Mouse (Mus musculus) brain, embryonic 14.5 days (tissue): ENCODE measurements at regions not wholly inside any gene's neighbourhood (a gene's known extent, or its start where the extent isn't known, plus 50 kb on each side); places are given as distances from the start of the nearest gene placed in this dataset.

Experiments
- CTCF ChIP-seq: fragments of 200-500 bp; IDR thresholded peaks from 2 replicates; pipeline ENCODE4 v1.5.1; 2012; ENCODE audit warnings: inconsistent platforms, mild to moderate bottlenecking, moderate library complexity, borderline replicate concordance; ENCODE audit not compliant: insufficient read depth, insufficient read length; ENCODE audit errors: extremely low read depth
- POLR2A ChIP-seq: fragments of 200-500 bp; IDR thresholded peaks from 2 replicates; pipeline ENCODE4 v1.6.1; 2012; ENCODE audit warnings: mild to moderate bottlenecking, inconsistent platforms, borderline replicate concordance; ENCODE audit not compliant: poor library complexity, insufficient read depth, insufficient read length, severe bottlenecking; ENCODE audit errors: extremely low read depth

DNA sequence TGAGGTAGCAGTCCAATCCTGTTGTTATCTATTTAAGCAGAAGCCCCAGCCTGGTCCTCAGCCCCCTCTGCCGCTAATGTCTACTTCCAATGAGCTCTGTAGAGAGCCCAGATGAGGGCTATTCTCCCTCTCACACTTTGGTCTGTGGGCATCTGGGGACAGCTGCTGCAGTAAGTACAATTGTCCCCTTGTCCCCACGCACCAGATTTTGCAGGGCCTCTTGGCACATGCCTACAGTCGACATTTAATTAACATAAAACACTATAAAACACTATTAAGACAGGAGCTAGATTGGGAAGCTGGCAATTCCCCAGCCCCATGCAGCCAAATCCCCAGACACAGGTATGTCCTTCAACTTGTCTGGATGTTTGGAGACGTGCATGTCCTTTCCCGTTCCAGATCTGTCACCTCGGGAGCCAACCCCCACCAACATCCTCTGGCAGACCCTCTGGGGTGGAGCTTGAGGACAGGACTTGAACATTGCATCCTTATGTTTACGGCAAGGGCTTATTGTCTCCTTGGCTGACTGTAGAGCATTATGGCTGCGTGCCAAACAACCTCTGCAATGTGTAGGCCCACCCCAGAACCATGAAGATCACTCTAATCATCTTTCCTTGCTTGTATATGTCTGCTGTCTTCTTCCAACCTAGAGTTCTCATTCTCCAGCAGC is 251.3 kb upstream of the Rora start:
- no peak for TF ChIP-seq POLR2A
- TF ChIP-seq CTCF = no peak
